Mouse (Mus musculus): Measurements from ENCODE around the gene Apc2.
A peak's percentile ranks its signal among the peaks of the same experiment; 100 is the strongest.

Apc2 gene

GRCm38 (mm10) chr10:80296824-80297223 lies 1.0 kb downstream of the Apc2 start:
- peak; percentile 30 for DNase-seq

- no peak for DNase-seq
These were observed 1.9 kb downstream of the Apc2 start for GRCm38 (mm10) chr10:80297526-80298133.

GRCm38 (mm10) chr10:80298571-80299281 lies 2.9 kb downstream of the Apc2 start:
- peak; percentile 95 for DNase-seq

- no peak for DNase-seq
These were observed 3.5 kb downstream of the Apc2 start for GRCm38 (mm10) chr10:80299301-80299700.

- no peak for DNase-seq
These were observed 4.0 kb downstream of the Apc2 start for GRCm38 (mm10) chr10:80299824-80300223.

- peak; percentile 71 for DNase-seq
These were observed 5.0 kb downstream of the Apc2 start for GRCm38 (mm10) chr10:80300672-80301181.

- no peak for DNase-seq
These were observed 5.7 kb downstream of the Apc2 start for GRCm38 (mm10) chr10:80301256-80302081.

GRCm38 (mm10) chr10:80302082-80302355 lies 6.2 kb downstream of the Apc2 start:
- DNase-seq = no peak

- peak; percentile 75 for DNase-seq
These were observed 6.7 kb downstream of the Apc2 start for GRCm38 (mm10) chr10:80302471-80302881.

GRCm38 (mm10) chr10:80304458-80304857 lies 8.7 kb downstream of the Apc2 start:
- no peak for DNase-seq

GRCm38 (mm10) chr10:80304862-80305261 lies 9.1 kb downstream of the Apc2 start:
- DNase-seq = no peak

GRCm38 (mm10) chr10:80311560-80311959 lies 15.8 kb downstream of the Apc2 start:
- DNase-seq = no peak

GRCm38 (mm10) chr10:80312586-80313504 lies 17.1 kb downstream of the Apc2 start:
- DNase-seq = peak; percentile 26

GRCm38 (mm10) chr10:80313627-80314201 lies 17.9 kb downstream of the Apc2 start:
- peak; percentile 37 for DNase-seq

- peak; percentile 34 for DNase-seq
These were observed 18.8 kb downstream of the Apc2 start for GRCm38 (mm10) chr10:80314494-80315001.

GRCm38 (mm10) chr10:80315315-80315714 lies 19.5 kb downstream of the Apc2 start:
- DNase-seq = peak; percentile 28

- DNase-seq = no peak
These were observed 20.6 kb downstream of the Apc2 start for GRCm38 (mm10) chr10:80316359-80316781.

- DNase-seq = no peak
These were observed 21.2 kb downstream of the Apc2 start for GRCm38 (mm10) chr10:80317011-80317410.

GRCm38 (mm10) chr10:80320340-80320760 lies 24.6 kb downstream of the Apc2 start, which contains the start of gene 2310011J03Rik:
2310011J03Rik (minus strand) TSS chr10:80320537.
- peak; percentile 85 for DNase-seq

GRCm38 (mm10) chr10:80321014-80321669 lies 25.4 kb downstream of the Apc2 start:
- no peak for DNase-seq

Measured in right cerebral cortex, postnatal 4 days (tissue).